Mouse (Mus musculus): ENCODE measurements around the gene Cacna1e.

DNA sequence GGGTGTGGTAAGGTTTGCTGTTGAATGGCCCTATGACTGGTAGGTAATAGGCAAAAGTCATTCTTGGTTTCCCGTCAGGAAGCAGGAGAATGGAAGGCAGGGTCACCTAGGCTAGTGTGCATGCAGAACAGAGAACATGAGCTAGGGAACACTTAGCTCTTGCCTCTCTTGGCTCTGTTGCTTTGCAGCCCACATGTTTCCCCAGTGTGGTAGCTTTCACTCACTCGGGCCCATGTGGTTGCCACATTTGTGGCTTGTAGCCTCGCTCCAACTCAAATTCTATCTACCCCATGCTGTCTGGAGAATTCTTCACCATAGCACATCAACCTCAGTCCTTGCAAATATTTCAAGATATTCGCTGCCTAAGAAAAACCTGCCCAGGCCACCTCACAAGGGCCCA lies 354.6 kb downstream of the Cacna1e start:
- TF ChIP-seq CTCF (conservative IDR thresholded peaks at IDR 0.05; ENCODE audit: low read length) (no peak), POU5F1 (IDR thresholded peaks at IDR 0.05; ENCODE audit: borderline replicate concordance, low read length) (no peak)
